ENCODE assay signal across 8 mouse cellular contexts in genomic region chr12:86810725-86811444, GRCm38 (mm10).
DNase-seq lines count a peak whose midpoint lies in the region; ATAC-seq and TF ChIP-seq lines count a peak whose summit lies in the region.

No protein-coding gene starts in this region.

- WGBS in heart, adult 2 months = 31% methylated on average over 11 of the region's 11 CpGs
- WGBS in forebrain, embryonic 13.5 days = 68% methylated on average over 11 of the region's 11 CpGs
- 73% methylated on average over 11 of the region's 11 CpGs for WGBS in midbrain, embryonic 10.5 days

- H3K9me3 ChIP-seq in forebrain, embryonic 13.5 days (replicated peaks) = no peaks in the 10 kb centered on the region
- no peaks in the 10 kb centered on the region for H3K9me3 ChIP-seq in midbrain, embryonic 10.5 days (replicated peaks)

- no peak for ATAC-seq in forebrain, embryonic 13.5 days

- peaks cover 8% of the 10 kb centered on the region for H3K4me1 ChIP-seq in heart, adult 2 months (ENCODE audit: control insufficient read depth, insufficient read depth, low read length)
- H3K4me1 ChIP-seq in forebrain, embryonic 13.5 days = peaks cover 88% of the 10 kb centered on the region
- peaks cover 88% of the 10 kb centered on the region for H3K4me1 ChIP-seq in midbrain, embryonic 10.5 days

- TF ChIP-seq EP300 in heart, adult 2 months (IDR thresholded peaks at IDR 0.05; ENCODE audit: insufficient read depth, low read depth, low read length) = no peak

- peak in 1 of 2 experiments; percentile 61 for DNase-seq in heart, adult 2 months
- no peak for DNase-seq in heart, postnatal 25 days (ENCODE audit: low spot score)
- DNase-seq in ES-CJ7 (ENCODE audit: low read depth, low spot score) = peak; percentile 72
- peak; percentile 51 for DNase-seq in kidney, postnatal 10 days
- DNase-seq in midbrain, embryonic 10.5 days (ENCODE audit: low spot score) = no peak
- peak; percentile 89 for DNase-seq in thymus, postnatal 14 days
- no peak for DNase-seq in Muller cell, postnatal 12 days (ENCODE audit: inconsistent ontology term)

- intact Hi-C loops in heart, adult 2 months (cut with DNase I) = no loop called here
- intact Hi-C loops in heart, postnatal 25 days (cut with DNase I) = no loop called here

- peak overlapping the region; percentile 8; the same call in 1 of the 2 replicates for H3K9ac ChIP-seq in heart, adult 2 months (ENCODE audit: low read depth, low read length)
- H3K9ac ChIP-seq in forebrain, embryonic 13.5 days = no peak overlapping the region

- TF ChIP-seq POLR2A in heart, adult 2 months (IDR thresholded peaks at IDR 0.05; ENCODE audit: insufficient read depth, low read depth, low read length) = 0 out of 2 replicates have a peak, but pooled peaks have one; percentile 27

- no peak for TF ChIP-seq CTCF in heart, adult 2 months (IDR thresholded peaks at IDR 0.05)

- no peaks in the 10 kb centered on the region for H3K27me3 ChIP-seq in heart, adult 2 months (ENCODE audit: control insufficient read depth, insufficient read depth, low read length)
- no peaks in the 10 kb centered on the region for H3K27me3 ChIP-seq in forebrain, embryonic 13.5 days
- peaks cover 36% of the 10 kb centered on the region for H3K27me3 ChIP-seq in midbrain, embryonic 10.5 days (ENCODE audit: low read depth, poor library complexity, severe bottlenecking)

- H3K4me3 ChIP-seq in heart, adult 2 months = no peak overlapping the region
- no peak overlapping the region for H3K4me3 ChIP-seq in forebrain, embryonic 13.5 days
- H3K4me3 ChIP-seq in midbrain, embryonic 10.5 days = no peak overlapping the region

- peak overlapping the region; percentile 67 for H3K27ac ChIP-seq in heart, adult 2 months
- peak overlapping the region; percentile 77 for H3K27ac ChIP-seq in forebrain, embryonic 13.5 days
- H3K27ac ChIP-seq in midbrain, embryonic 10.5 days (replicated peaks) = peak overlapping the region; percentile 77

- H3K4me2 ChIP-seq in forebrain, embryonic 13.5 days = no peak overlapping the region

- no peaks in the 10 kb centered on the region for H3K79me2 ChIP-seq in heart, adult 2 months (replicated peaks; ENCODE audit: control insufficient read depth, insufficient read depth, low read length)

- H3K36me3 ChIP-seq in heart, adult 2 months (ENCODE audit: control insufficient read depth, insufficient read depth, low read length) = no peaks in the 10 kb centered on the region
- H3K36me3 ChIP-seq in forebrain, embryonic 13.5 days (ENCODE audit: poor library complexity, severe bottlenecking) = no peaks in the 10 kb centered on the region
- H3K36me3 ChIP-seq in midbrain, embryonic 10.5 days = no peaks in the 10 kb centered on the region

Comparison
In these comparisons a context has a peak if more than half of its experiments do, and no peak if none do; other contexts are left out.
1. DNase-seq: peak in ES-CJ7 (single experiment), kidney, postnatal 10 days (single experiment) and thymus, postnatal 14 days (single experiment); none in heart, postnatal 25 days (single experiment), midbrain, embryonic 10.5 days (single experiment) and Muller cell, postnatal 12 days (single experiment).
2. Peak in every context shown above with its lines, with median percentiles within 50 percentile points of each other: H3K27ac ChIP-seq.